Mouse (Mus musculus) ovary, postnatal 36 days (tissue): Measurements from ENCODE around the gene Mapk1.
"Not testable (repeated sequence)": the region's sequence is repeated elsewhere in the genome, so short reads cannot be mapped to it uniquely, and the experiment has no call there.

Experiments used
- DNase-seq: peaks from one replicate; pipeline ENCODE4 v3.0.0; 2022; ENCODE audit warnings: low spot score, mixed read lengths

Gene Mapk1

GRCm38 (mm10) chr16:16983131-16983533 lies at the start of gene Mapk1:
TSS of gene Mapk1 (plus strand) at chr16:16983382.
- peak; percentile 96 for DNase-seq

GRCm38 (mm10) chr16:16939543-16939942 lies 43.6 kb upstream of the Mapk1 start:
- no peak for DNase-seq

- DNase-seq, result no peak
Observed at GRCm38 (mm10) chr16:16941078-16941477, 42.1 kb upstream of the Mapk1 start.

GRCm38 (mm10) chr16:16958575-16958974 lies 24.6 kb upstream of the Mapk1 start:
- DNase-seq, result no peak

- no peak for DNase-seq
Observed at GRCm38 (mm10) chr16:16959907-16960306, 23.3 kb upstream of the Mapk1 start.

- DNase-seq, result no peak
Observed at GRCm38 (mm10) chr16:16965149-16965548, 18.0 kb upstream of the Mapk1 start.

GRCm38 (mm10) chr16:16966290-16966689 lies 16.9 kb upstream of the Mapk1 start:
- no peak for DNase-seq

- DNase-seq, result no peak
Observed at GRCm38 (mm10) chr16:16978061-16978460, 5.1 kb upstream of the Mapk1 start.

- DNase-seq, result no peak
Observed at GRCm38 (mm10) chr16:16978765-16979164, 4.4 kb upstream of the Mapk1 start.

- DNase-seq, result no peak
Observed at GRCm38 (mm10) chr16:16982636-16983035, 546 bp upstream of the Mapk1 start.

- no peak for DNase-seq
Observed at GRCm38 (mm10) chr16:16983534-16984422, 596 bp downstream of the Mapk1 start.

GRCm38 (mm10) chr16:16984423-16984941 lies 1.3 kb downstream of the Mapk1 start:
- no peak for DNase-seq

GRCm38 (mm10) chr16:16987248-16987647 lies 4.1 kb downstream of the Mapk1 start:
- DNase-seq, result no peak

GRCm38 (mm10) chr16:16988842-16989241 lies 5.7 kb downstream of the Mapk1 start:
- DNase-seq, result no peak

GRCm38 (mm10) chr16:16990021-16990420 lies 6.8 kb downstream of the Mapk1 start:
- no peak for DNase-seq

- DNase-seq, result no peak
Observed at GRCm38 (mm10) chr16:16994426-16995052, 11.4 kb downstream of the Mapk1 start.

- DNase-seq, result not testable (repeated sequence)
Observed at GRCm38 (mm10) chr16:16996121-16996729, 13.0 kb downstream of the Mapk1 start.

GRCm38 (mm10) chr16:17001109-17001508 lies 17.9 kb downstream of the Mapk1 start:
- no peak for DNase-seq

GRCm38 (mm10) chr16:17007070-17007469 lies 23.9 kb downstream of the Mapk1 start:
- DNase-seq, result no peak

- DNase-seq, result no peak
Observed at GRCm38 (mm10) chr16:17010036-17010435, 26.9 kb downstream of the Mapk1 start.

GRCm38 (mm10) chr16:17012583-17012982 lies 29.4 kb downstream of the Mapk1 start:
- no peak for DNase-seq

- no peak for DNase-seq
Observed at GRCm38 (mm10) chr16:17015111-17015852, 32.1 kb downstream of the Mapk1 start.
